Mouse (Mus musculus): ENCODE results near the gene 1110004F10Rik.

- no peak for TF ChIP-seq CTCF (IDR thresholded peaks at IDR 0.05; ENCODE audit: borderline replicate concordance, control insufficient read depth, extremely low read depth, insufficient read depth, low read length, poor library complexity)
- no peak for TF ChIP-seq POLR2A (IDR thresholded peaks at IDR 0.05; ENCODE audit: control insufficient read depth, extremely low read depth, insufficient read depth, low read length, poor library complexity)
Measured at GRCm38 (mm10) chr7:116127052-116127451, 87.9 kb downstream of the 1110004F10Rik start.
